Mouse (Mus musculus) forebrain, embryonic 10.5 days (tissue): ENCODE measurements around the gene Gm11034. TPM values are rescaled to one million over a fixed set of nuclear protein-coding genes. Genes with fewer than 3 reads are reported as not detected.

Experiments
- DNase-seq: peaks from one replicate; pipeline ENCODE4 v3.0.0-alpha.2; 2017; ENCODE audit warnings: low spot score; ENCODE audit errors: extremely low spot score
- H3K27ac ChIP-seq: fragments of 300-500 bp; sonication (generic); 2 replicates; pipeline ENCODE4 v1.5.1; 2016; ENCODE audit warnings: mild to moderate bottlenecking
- H3K27me3 ChIP-seq: fragments of 300-500 bp; sonication (generic); 2 replicates; pipeline ENCODE4 v1.6.1; 2016; ENCODE audit warnings: mild to moderate bottlenecking; ENCODE audit not compliant: poor library complexity, severe bottlenecking
- H3K36me3 ChIP-seq: fragments of 300-500 bp; sonication (generic); replicated peaks from 2 replicates; pipeline ENCODE4 v1.6.1; 2016; ENCODE audit warnings: mild to moderate bottlenecking, moderate library complexity
- H3K4me1 ChIP-seq: fragments of 300-500 bp; sonication (generic); 2 replicates; pipeline ENCODE4 v1.6.1; 2016
- H3K4me3 ChIP-seq: fragments of 300-500 bp; sonication (generic); 2 replicates; pipeline ENCODE4 v1.5.1; 2016; ENCODE audit warnings: mild to moderate bottlenecking, moderate library complexity
- H3K9me3 ChIP-seq: fragments of 300-500 bp; sonication (generic); 2 replicates; pipeline ENCODE4 v1.6.1; 2016; ENCODE audit warnings: mild to moderate bottlenecking, moderate library complexity
- WGBS: fragments of 180-500 bp; shearing (Covaris S2); methylation state at CpG from one replicate; pipeline ENCODE4 v1.1.7; 2016; 5-methylcytosine and 5-hydroxymethylcytosine counted together
- polyA plus RNA-seq: library from polyadenylated mRNA; unstranded; fragments of >200 nt; fragmentation: Nextera tagmentation; extraction: Ambion mirVana; gene quantifications from 2 replicates; pipeline ENCODE4 v1.2.1, GENCODE M21; 2016

The Gm11034 gene
- polyA plus RNA-seq, 1 experiment from 2014 or later: not detected

- H3K4me1 ChIP-seq: no peaks in the 10 kb centered on the region
- H3K4me3 ChIP-seq: no peak overlapping the region
- H3K27me3 ChIP-seq: no peaks in the 10 kb centered on the region
- H3K36me3 ChIP-seq: no peaks in the 10 kb centered on the region
- H3K27ac ChIP-seq: no peak overlapping the region
- no peak for DNase-seq
- H3K9me3 ChIP-seq: peaks cover 28% of the 10 kb centered on the region
- WGBS: 68% methylated on average over 8 of the region's 8 CpGs
These were observed 15.4 kb downstream of the Gm11034 start for GRCm38 (mm10) chr8:72197997-72198396.

GRCm38 (mm10) chr8:72192065-72192464 is 21.4 kb downstream of the Gm11034 start:
- H3K27ac ChIP-seq: no peak overlapping the region
- H3K36me3 ChIP-seq: no peaks in the 10 kb centered on the region
- no peaks in the 10 kb centered on the region for H3K4me1 ChIP-seq
- H3K27me3 ChIP-seq: no peaks in the 10 kb centered on the region
- no peak overlapping the region for H3K4me3 ChIP-seq
- DNase-seq: no peak
- H3K9me3 ChIP-seq: no peaks in the 10 kb centered on the region

- H3K4me3 ChIP-seq: no peak overlapping the region
- H3K27ac ChIP-seq: no peak overlapping the region
- DNase-seq: no peak
- H3K36me3 ChIP-seq: no peaks in the 10 kb centered on the region
- no peaks in the 10 kb centered on the region for H3K4me1 ChIP-seq
- H3K27me3 ChIP-seq: no peaks in the 10 kb centered on the region
- no peaks in the 10 kb centered on the region for H3K9me3 ChIP-seq
- WGBS: 82% methylated on average over 2 of the region's 2 CpGs
These were observed 23.3 kb downstream of the Gm11034 start for GRCm38 (mm10) chr8:72190215-72190539.

GRCm38 (mm10) chr8:72189417-72190214 is 23.8 kb downstream of the Gm11034 start, which contains the start of gene Hsh2d:
TSS of gene Hsh2d (plus strand) at chr8:72189638.
- no peaks in the 10 kb centered on the region for H3K4me1 ChIP-seq
- WGBS: 76% methylated on average over 12 of the region's 12 CpGs
- no peak for DNase-seq
- H3K27me3 ChIP-seq: no peaks in the 10 kb centered on the region
- H3K36me3 ChIP-seq: no peaks in the 10 kb centered on the region
- no peak within 1 kb of the TSS for H3K27ac ChIP-seq
- H3K4me3 ChIP-seq: no peak within 1 kb of the TSS
- H3K9me3 ChIP-seq: no peaks in the 10 kb centered on the region

- Histone ChIP-seq H3K27me3 (no peaks in the 10 kb centered on the region), H3K27ac (no peak overlapping the region), H3K4me1 (no peaks in the 10 kb centered on the region), H3K9me3 (no peaks in the 10 kb centered on the region), H3K36me3 (no peaks in the 10 kb centered on the region), H3K4me3 (no peak overlapping the region)
- WGBS: 89% methylated on average over 2 of the region's 2 CpGs
- DNase-seq: no peak
These were observed 25.6 kb downstream of the Gm11034 start for GRCm38 (mm10) chr8:72187793-72188331.

- no peaks in the 10 kb centered on the region for H3K27me3 ChIP-seq
- H3K36me3 ChIP-seq: peaks cover 37% of the 10 kb centered on the region
- WGBS: 93% methylated on average over 2 of the region's 2 CpGs
- H3K9me3 ChIP-seq: no peaks in the 10 kb centered on the region
- H3K4me3 ChIP-seq: no peak overlapping the region
- no peak overlapping the region for H3K27ac ChIP-seq
- no peak for DNase-seq
- H3K4me1 ChIP-seq: no peaks in the 10 kb centered on the region
These were observed 29.8 kb downstream of the Gm11034 start for GRCm38 (mm10) chr8:72183554-72184202.

- 65% methylated on average over 5 of the region's 5 CpGs for WGBS
- DNase-seq: peak; percentile 55
- no peak overlapping the region for H3K4me3 ChIP-seq
- H3K36me3 ChIP-seq: peaks cover 98% of the 10 kb centered on the region
- no peaks in the 10 kb centered on the region for H3K27me3 ChIP-seq
- no peaks in the 10 kb centered on the region for H3K4me1 ChIP-seq
- no peaks in the 10 kb centered on the region for H3K9me3 ChIP-seq
- no peak overlapping the region for H3K27ac ChIP-seq
These were observed 36.0 kb downstream of the Gm11034 start for GRCm38 (mm10) chr8:72177346-72177925.

- H3K36me3 ChIP-seq: peaks cover 96% of the 10 kb centered on the region
- DNase-seq: no peak
- H3K4me1 ChIP-seq: no peaks in the 10 kb centered on the region
- H3K27me3 ChIP-seq: no peaks in the 10 kb centered on the region
- WGBS: 80% methylated on average over 3 of the region's 3 CpGs
- H3K4me3 ChIP-seq: no peak overlapping the region
- H3K27ac ChIP-seq: no peak overlapping the region
- H3K9me3 ChIP-seq: no peaks in the 10 kb centered on the region
These were observed 43.7 kb downstream of the Gm11034 start for GRCm38 (mm10) chr8:72169681-72170249.

GRCm38 (mm10) chr8:72169098-72169668 is 44.3 kb downstream of the Gm11034 start:
- Histone ChIP-seq H3K36me3 (peaks cover 96% of the 10 kb centered on the region), H3K9me3 (no peaks in the 10 kb centered on the region), H3K27me3 (no peaks in the 10 kb centered on the region), H3K4me1 (no peaks in the 10 kb centered on the region), H3K4me3 (no peak overlapping the region), H3K27ac (no peak overlapping the region)
- no peak for DNase-seq
- WGBS: 89% methylated on average over 3 of the region's 3 CpGs

Other genes starting within 250 kb of the Gm11034 start
- 0.32 and 0.45 TPM in 2 replicates for gene Cyp4f18, start 204.0 kb downstream of the Gm11034 start, polyA plus RNA-seq
- not detected in 2 replicates for gene Olfr372, start 172.4 kb downstream of the Gm11034 start, polyA plus RNA-seq
- 0.06 TPM in 1 of 2 replicates, not detected in the other for gene Olfr373, start 130.5 kb downstream of the Gm11034 start, polyA plus RNA-seq
- not detected in 2 replicates for gene Olfr374, start 106.6 kb downstream of the Gm11034 start, polyA plus RNA-seq
- 634 and 649 TPM in 2 replicates for gene Tpm4, start 78.7 kb downstream of the Gm11034 start, polyA plus RNA-seq
- gene Rab8a, start 52.4 kb downstream of the Gm11034 start, polyA plus RNA-seq: 138 and 144 TPM in 2 replicates
- 0.07 TPM in 1 of 2 replicates, not detected in the other for gene Hsh2d, start 24.0 kb downstream of the Gm11034 start, polyA plus RNA-seq
- not detected in 2 replicates for gene Cib3, start 799 bp downstream of the Gm11034 start, polyA plus RNA-seq
- 77.6 and 80.0 TPM in 2 replicates for gene Fam32a, start 6.1 kb upstream of the Gm11034 start, polyA plus RNA-seq
- gene Ap1m1, start 26.4 kb upstream of the Gm11034 start, polyA plus RNA-seq: 181 and 183 TPM in 2 replicates
- gene Gm10282, start 91.6 kb upstream of the Gm11034 start, polyA plus RNA-seq: 36.7 and 41.7 TPM in 2 replicates
- 2.6 and 3.0 TPM in 2 replicates for gene Klf2, start 105.4 kb upstream of the Gm11034 start, polyA plus RNA-seq
- gene Eps15l1, start 207.8 kb upstream of the Gm11034 start, polyA plus RNA-seq: 72.9 and 74.3 TPM in 2 replicates
- 1.1 and 1.5 TPM in 2 replicates for gene Calr3, start 230.2 kb upstream of the Gm11034 start, polyA plus RNA-seq
- gene 1700030K09Rik, start 230.2 kb upstream of the Gm11034 start, polyA plus RNA-seq: 13.6 and 14.3 TPM in 2 replicates